Mouse (Mus musculus) kidney, embryonic 14.5 days (tissue): ENCODE results near the gene Hipk1. TPM values are rescaled to one million over a fixed set of nuclear protein-coding genes. Genes with fewer than 3 reads are reported as not detected.

Source experiments
- ATAC-seq: fragments of 200-750 bp; cut with Nextera tagmentation; 2 replicates; pipeline ENCODE4 v1.8.0; 2017; ENCODE audit warnings: moderate number of reproducible peaks, mild to moderate bottlenecking, moderate TSS enrichment, moderate library complexity; ENCODE audit not compliant: low FRiP score, low TSS enrichment
- H3K27ac ChIP-seq: fragments of 300-500 bp; sonication (generic); 2 replicates; pipeline ENCODE4 v1.5.1; 2014; ENCODE audit warnings: low read depth, mild to moderate bottlenecking, low read length, moderate library complexity, mixed read lengths
- H3K27me3 ChIP-seq: fragments of 300-500 bp; sonication (generic); 2 replicates; pipeline ENCODE4 v1.6.1; 2014; ENCODE audit warnings: mild to moderate bottlenecking, low read length; ENCODE audit not compliant: control insufficient read depth, insufficient read depth
- H3K36me3 ChIP-seq: fragments of 300-500 bp; sonication (generic); 2 replicates; pipeline ENCODE4 v1.6.1; 2014; ENCODE audit warnings: low read length, mixed read lengths; ENCODE audit not compliant: control insufficient read depth, insufficient read depth
- H3K4me1 ChIP-seq: fragments of 300-500 bp; sonication (generic); 2 replicates; pipeline ENCODE4 v1.6.1; 2014; ENCODE audit warnings: low read length, mixed read lengths; ENCODE audit not compliant: control insufficient read depth, insufficient read depth
- H3K4me2 ChIP-seq: fragments of 300-500 bp; sonication (generic); replicated peaks from 2 replicates; pipeline ENCODE4 v1.6.1; 2014; ENCODE audit warnings: low read depth, mild to moderate bottlenecking, low read length
- H3K4me3 ChIP-seq: fragments of 300-500 bp; sonication (generic); 2 replicates; pipeline ENCODE4 v1.5.1; 2014; ENCODE audit warnings: mild to moderate bottlenecking, low read length
- H3K9ac ChIP-seq: fragments of 300-500 bp; sonication (generic); 2 replicates; pipeline ENCODE4 v1.6.1; 2014; ENCODE audit warnings: low read depth, mild to moderate bottlenecking, low read length, moderate library complexity
- H3K9me3 ChIP-seq: fragments of 300-500 bp; sonication (generic); 2 replicates; pipeline ENCODE4 v1.6.1; 2016; ENCODE audit warnings: low read length; ENCODE audit not compliant: control insufficient read depth
- WGBS: fragments of 180-500 bp; shearing (Covaris S2); extraction: QIAGEN DNeasy Blood & Tissue Kit; methylation state at CpG from one replicate; pipeline ENCODE4 v1.1.7; 2014; 5-methylcytosine and 5-hydroxymethylcytosine counted together
- polyA plus RNA-seq: library from polyadenylated mRNA; unstranded; fragments of >200 nt; fragmentation: Nextera tagmentation; extraction: Ambion mirVana; gene quantifications from 2 replicates; pipeline ENCODE4 v1.2.1, GENCODE M21; 2014

Gene Hipk1
- polyA plus RNA-seq, 1 experiment from 2014 or later: 19.0 TPM

- Histone ChIP-seq H3K4me1 (no peaks in the 10 kb centered on the region), H3K4me3 (no peak overlapping the region), H3K9ac (no peak overlapping the region), H3K27ac (no peak overlapping the region), H3K36me3 (no peaks in the 10 kb centered on the region), H3K27me3 (no peaks in the 10 kb centered on the region), H3K9me3 (no peaks in the 10 kb centered on the region), H3K4me2 (no peak overlapping the region)
- no peak for ATAC-seq
- 82% methylated on average over 6 of the region's 6 CpGs for WGBS
These were observed 86.7 kb downstream of the Hipk1 start for GRCm38 (mm10) chr3:103704661-103705060.

- no peaks in the 10 kb centered on the region for H3K9me3 ChIP-seq
- H3K4me3 ChIP-seq: no peak overlapping the region
- no peaks in the 10 kb centered on the region for H3K36me3 ChIP-seq
- H3K27me3 ChIP-seq: no peaks in the 10 kb centered on the region
- no peak overlapping the region for H3K9ac ChIP-seq
- no peak for ATAC-seq
- 83% methylated on average over 1 of the region's 1 CpGs for WGBS
- H3K4me1 ChIP-seq: no peaks in the 10 kb centered on the region
- H3K4me2 ChIP-seq: no peak overlapping the region
- no peak overlapping the region for H3K27ac ChIP-seq
These were observed 94.9 kb downstream of the Hipk1 start for GRCm38 (mm10) chr3:103696388-103696925.

GRCm38 (mm10) chr3:103695556-103695955 is 95.8 kb downstream of the Hipk1 start:
- WGBS: 57% methylated on average over 3 of the region's 3 CpGs
- H3K27ac ChIP-seq: no peak overlapping the region

GRCm38 (mm10) chr3:103690506-103690905 is 100.9 kb downstream of the Hipk1 start:
- H3K27ac ChIP-seq: no peak overlapping the region
- ATAC-seq: no peak
- no peaks in the 10 kb centered on the region for H3K4me1 ChIP-seq
- no peaks in the 10 kb centered on the region for H3K36me3 ChIP-seq
- H3K9me3 ChIP-seq: no peaks in the 10 kb centered on the region
- no peak overlapping the region for H3K4me3 ChIP-seq
- H3K4me2 ChIP-seq: no peak overlapping the region
- no peak overlapping the region for H3K9ac ChIP-seq
- 77% methylated on average over 3 of the region's 3 CpGs for WGBS
- H3K27me3 ChIP-seq: no peaks in the 10 kb centered on the region

More at GRCm38 (mm10) chr3:103695556-103695955, 95.8 kb downstream of the Hipk1 start:
- Histone ChIP-seq H3K4me2 (no peak overlapping the region), H3K4me1 (no peaks in the 10 kb centered on the region), H3K36me3 (no peaks in the 10 kb centered on the region), H3K9ac (no peak overlapping the region), H3K27me3 (no peaks in the 10 kb centered on the region), H3K9me3 (no peaks in the 10 kb centered on the region), H3K4me3 (no peak overlapping the region)
- no peak for ATAC-seq

Other genes with a start within 250 kb of the Hipk1 start
- gene Syt6, start 216.3 kb downstream of the Hipk1 start, polyA plus RNA-seq: 0.36 and 0.79 TPM in 2 replicates
- 0.19 and 0.34 TPM in 2 replicates for gene Atg4a-ps, start 145.5 kb downstream of the Hipk1 start, polyA plus RNA-seq
- 56.6 and 58.4 TPM in 2 replicates for gene Olfml3, start 53.6 kb downstream of the Hipk1 start, polyA plus RNA-seq
- gene Gm10964, start 52.2 kb downstream of the Hipk1 start, polyA plus RNA-seq: not detected in 2 replicates
- 36.7 and 41.4 TPM in 2 replicates for gene Dclre1b, start 17.9 kb upstream of the Hipk1 start, polyA plus RNA-seq
- 12.1 and 22.2 TPM in 2 replicates for gene Ap4b1, start 18.0 kb upstream of the Hipk1 start, polyA plus RNA-seq
- 0.12 TPM in 1 of 2 replicates, not detected in the other for gene Gm43064, start 18.0 kb upstream of the Hipk1 start, polyA plus RNA-seq
- not detected in 2 replicates for gene Bcl2l15, start 41.0 kb upstream of the Hipk1 start, polyA plus RNA-seq
- gene Ptpn22, start 68.2 kb upstream of the Hipk1 start, polyA plus RNA-seq: 0.26 and 0.92 TPM in 2 replicates
- gene Rsbn1, start 122.6 kb upstream of the Hipk1 start, polyA plus RNA-seq: 13.2 and 13.3 TPM in 2 replicates
- 27.3 and 37.6 TPM in 2 replicates for gene Phtf1, start 176.5 kb upstream of the Hipk1 start, polyA plus RNA-seq